Mouse (Mus musculus) G1E-ER4 (cell line): ENCODE measurements around the gene Tdrd5. TPM values are rescaled to one million over a fixed set of nuclear protein-coding genes. Genes with fewer than 3 reads are reported as not detected.

Experiments used
- GATA1 ChIP-seq: IDR thresholded peaks from one replicate; pipeline ENCODE4 v1.8.0; 2012; ENCODE audit warnings: low read length, inconsistent platforms
- polyA plus RNA-seq: library from polyadenylated mRNA; stranded (reverse); fragments of >175 nt; gene quantifications from 2 replicates; pipeline ENCODE4 v1.2.3, GENCODE M21; 2012

The Tdrd5 gene
- not detected in 2 replicates for polyA plus RNA-seq

DNA sequence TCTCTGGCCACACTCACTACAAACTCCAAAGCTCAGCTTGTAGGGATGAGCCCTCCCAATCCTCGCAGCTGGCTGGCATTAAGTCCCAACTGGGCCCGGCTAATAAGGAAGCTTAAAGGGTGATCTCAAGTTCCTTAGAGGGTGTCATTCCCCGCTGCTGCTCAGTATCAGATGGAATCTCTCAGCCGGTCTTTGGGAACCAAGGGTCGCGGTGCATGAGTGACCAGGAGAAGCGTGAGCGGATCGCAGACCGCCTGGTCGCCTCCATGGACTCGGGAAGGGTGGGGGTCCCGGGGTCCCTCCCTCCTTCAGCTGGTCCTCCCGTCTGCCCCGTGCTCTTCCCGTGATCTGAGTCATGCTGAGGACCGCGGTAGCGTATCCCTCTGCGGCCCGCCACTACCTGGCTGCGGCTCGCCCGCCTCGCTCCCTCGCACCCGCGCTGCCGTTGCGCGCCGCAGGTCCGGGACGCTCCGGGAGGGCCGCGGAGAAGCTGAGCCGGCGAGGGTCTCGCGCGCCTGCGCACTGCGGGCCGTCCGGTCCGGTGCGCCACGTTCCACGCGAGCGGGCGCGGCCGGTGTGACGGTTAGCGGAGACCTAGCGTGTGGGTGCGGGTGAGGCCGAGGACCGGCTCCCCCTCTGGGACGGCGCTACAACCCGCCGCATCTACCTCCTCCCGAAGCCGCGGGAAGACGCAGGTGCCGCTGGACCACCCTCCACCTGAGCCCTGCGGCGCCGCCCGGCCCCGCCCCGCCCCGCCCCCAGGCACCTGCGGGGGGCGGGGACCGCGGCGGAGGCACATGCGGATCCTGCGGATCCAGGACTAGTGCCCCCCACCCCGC is at the start of gene Tdrd5:
TSS of gene Tdrd5 (minus strand) at position 754 of the 839 bp plus-strand sequence.
- no peak for TF ChIP-seq GATA1

GRCm38 (mm10) chr1:156352466-156352865 is 49.0 kb upstream of the Tdrd5 start:
- TF ChIP-seq GATA1 = no peak

DNA sequence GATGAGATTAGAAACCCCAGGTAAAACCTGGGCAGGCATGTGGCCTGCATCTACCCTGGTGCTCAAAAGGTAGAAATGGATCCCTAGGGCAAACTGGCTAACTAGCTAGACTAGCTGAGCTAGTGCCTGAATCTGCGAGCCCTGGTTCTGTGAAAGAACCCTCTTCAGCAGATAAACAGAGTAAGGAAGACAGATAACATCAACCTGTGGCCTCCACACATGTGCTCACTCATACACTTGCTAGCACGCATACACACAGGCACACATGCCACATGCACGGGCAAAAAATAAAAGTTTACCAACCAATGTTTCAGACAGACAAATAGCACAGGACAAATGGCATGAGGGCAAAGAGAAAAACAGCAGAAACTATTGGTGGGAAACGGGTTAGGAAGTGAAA is 47.0 kb upstream of the Tdrd5 start:
- no peak for TF ChIP-seq GATA1

DNA sequence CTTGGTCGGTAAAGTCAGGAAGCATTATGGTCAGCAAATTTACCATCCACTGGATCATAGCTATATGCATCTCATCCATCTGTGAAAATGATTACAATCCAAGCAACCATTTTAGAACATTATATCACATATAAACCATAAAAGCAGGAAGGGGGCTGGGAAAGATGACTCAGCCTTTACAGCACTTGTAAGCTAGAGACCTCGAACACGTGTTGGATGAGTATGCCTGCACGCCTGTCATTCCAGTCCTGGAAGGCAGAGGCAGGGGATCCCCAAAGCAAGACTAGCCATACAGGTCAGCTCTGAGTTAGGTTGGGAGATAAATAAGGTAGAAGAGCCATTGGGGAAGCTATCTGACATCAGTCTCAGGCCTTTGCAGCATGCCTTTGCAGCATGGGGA is 45.6 kb upstream of the Tdrd5 start:
- no peak for TF ChIP-seq GATA1

DNA sequence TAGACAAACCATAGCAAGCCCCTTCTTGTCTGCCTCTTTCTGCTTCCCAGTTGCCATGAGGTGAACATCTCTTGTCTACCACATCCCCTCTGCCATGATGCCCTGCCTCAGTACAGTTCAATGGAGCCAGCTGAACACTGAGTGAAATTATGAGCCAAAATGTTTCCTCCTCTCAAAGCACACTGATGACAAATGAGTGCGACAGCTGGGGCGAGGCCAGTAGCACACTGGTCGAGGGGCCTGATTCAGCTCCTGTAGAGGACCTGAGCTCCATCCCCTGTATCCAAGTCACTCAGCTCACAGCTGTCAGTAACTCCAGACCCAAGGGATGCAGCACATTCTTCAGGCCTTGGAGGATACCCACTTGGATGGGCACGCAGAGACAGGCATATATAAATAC is 42.2 kb upstream of the Tdrd5 start:
- no peak for TF ChIP-seq GATA1

DNA sequence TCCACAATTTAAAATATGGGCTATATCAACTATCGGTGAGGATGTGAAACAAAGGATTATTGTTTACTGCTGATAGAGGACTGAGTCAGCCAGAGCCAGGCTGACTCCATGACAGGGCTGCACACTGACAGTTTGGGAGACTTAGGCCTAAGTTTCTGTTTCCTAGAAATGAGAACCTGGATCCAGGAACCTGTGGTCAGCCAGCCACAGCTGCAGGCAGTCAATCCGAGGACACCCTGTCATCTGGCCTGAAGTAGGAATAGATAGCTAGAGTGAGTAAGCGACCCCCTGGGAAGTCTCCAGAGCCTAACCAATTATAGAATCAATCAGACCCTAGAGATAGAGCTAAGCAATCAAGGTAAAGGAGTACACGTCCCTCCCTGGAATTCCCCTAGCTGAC is 41.0 kb upstream of the Tdrd5 start:
- TF ChIP-seq GATA1 = no peak

DNA sequence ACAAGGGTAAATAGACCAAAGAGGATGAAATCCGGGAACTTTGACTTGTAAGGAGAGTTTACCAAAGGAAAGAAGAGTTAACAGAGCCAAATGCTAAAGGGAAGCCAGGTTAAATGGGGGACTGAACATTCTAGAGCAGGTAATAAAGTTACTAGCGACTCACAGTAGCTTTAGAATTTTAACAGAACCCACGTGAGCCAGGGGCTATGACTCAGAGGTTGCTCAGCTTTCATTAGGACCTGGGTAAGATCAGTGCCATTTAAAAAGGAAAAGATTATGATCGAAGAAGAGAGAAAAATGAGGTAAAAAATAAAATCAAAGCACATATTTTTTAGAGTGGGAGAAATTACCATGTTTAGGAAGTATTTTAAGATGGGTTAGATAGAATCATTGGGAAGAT is 37.4 kb upstream of the Tdrd5 start:
- no peak for TF ChIP-seq GATA1

- no peak for TF ChIP-seq GATA1
These were observed 19.7 kb upstream of the Tdrd5 start for GRCm38 (mm10) chr1:156323126-156323525.

DNA sequence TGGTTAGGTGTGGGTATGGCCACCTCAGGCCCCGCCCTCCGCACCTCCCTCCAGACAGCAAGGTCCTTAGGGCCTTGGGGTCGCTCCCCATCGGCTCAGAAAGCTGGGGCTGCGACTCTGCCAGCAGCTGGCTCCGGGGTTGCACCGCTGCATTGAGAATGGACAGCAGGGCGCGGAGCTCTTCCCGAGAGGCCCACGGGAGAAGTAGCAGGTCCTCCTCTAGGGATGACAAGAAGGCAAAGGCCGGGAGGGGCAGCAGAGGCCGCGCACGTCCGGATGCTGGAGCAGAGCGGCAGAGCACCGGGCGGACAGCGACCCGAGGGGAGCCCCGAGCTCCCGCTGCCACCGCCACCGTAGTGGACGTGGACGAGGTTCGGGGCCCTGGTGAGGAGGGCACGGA is 7.2 kb upstream of the Tdrd5 start, which contains the start of gene Nphs2:
TSS of gene Nphs2 (plus strand) at position 98 of the 400 bp plus-strand sequence.
- no peak for TF ChIP-seq GATA1

DNA sequence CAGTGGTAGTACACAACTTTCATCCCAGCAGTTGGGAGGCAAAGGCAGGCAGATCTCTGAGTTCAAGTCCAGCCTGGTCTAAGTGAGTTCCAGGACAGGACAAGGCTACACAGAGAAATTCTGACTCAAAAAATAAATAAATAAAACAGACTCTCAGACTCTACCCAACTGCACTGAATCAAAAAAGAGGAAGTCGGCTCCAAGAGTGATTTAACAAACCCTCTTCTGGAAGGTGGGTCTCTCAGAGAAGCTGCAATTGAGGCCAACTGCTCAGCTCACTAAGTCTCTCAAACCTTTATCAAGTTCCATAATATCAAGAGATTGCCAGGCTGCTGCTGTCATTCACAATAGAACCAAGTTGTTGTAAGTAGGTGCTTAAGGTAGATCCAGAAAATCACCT is 5.1 kb upstream of the Tdrd5 start:
- TF ChIP-seq GATA1 = no peak

GRCm38 (mm10) chr1:156290016-156290415 is 13.4 kb downstream of the Tdrd5 start:
- no peak for TF ChIP-seq GATA1

DNA sequence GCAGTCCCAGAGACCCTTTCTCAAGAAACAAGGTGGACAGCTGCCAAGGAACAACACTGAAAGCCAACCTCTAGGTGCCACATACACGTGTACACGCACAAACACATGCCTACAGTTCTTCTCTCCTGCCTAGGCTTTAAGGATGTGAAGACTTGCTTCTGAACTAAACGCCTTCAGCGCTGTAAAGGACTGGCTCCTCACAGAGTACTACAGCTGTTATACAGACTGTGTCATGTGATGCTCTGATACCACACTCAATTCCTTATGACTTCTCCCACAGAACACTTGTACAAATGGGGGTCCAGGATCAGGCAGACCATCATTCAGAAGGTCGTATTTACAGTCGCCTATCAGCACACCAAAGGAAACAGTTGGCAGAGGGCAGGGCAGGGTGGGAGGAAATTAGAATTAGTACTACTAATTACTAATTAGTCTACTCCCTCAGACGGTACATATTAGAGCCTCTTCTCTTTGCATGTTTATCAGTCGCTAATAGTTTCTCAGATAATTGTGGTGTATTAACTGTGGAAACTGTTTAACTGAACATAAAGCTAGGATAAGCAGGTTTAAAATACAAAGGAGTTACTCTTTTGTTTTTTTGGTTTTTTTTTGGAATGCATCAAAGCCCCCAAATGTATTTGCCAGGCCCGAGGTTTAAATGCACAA is 14.8 kb downstream of the Tdrd5 start:
- TF ChIP-seq GATA1 = no peak

DNA sequence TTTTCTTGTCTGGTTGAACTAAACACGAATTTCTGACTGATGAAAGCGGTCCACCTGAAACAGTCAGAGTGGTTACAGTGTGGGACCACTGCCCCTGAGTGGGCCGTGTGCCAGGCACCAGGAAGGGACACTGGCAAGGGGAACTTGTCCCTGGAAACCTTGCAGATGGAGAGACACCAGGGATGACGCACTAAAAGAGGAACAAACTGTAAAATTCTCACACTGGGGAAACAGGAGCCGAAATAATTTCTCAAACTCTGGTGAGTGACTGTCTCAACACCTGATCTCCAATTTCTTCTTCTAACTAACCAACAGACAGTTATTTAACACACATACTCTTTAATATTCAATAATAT is 17.9 kb downstream of the Tdrd5 start:
- no peak for TF ChIP-seq GATA1

DNA sequence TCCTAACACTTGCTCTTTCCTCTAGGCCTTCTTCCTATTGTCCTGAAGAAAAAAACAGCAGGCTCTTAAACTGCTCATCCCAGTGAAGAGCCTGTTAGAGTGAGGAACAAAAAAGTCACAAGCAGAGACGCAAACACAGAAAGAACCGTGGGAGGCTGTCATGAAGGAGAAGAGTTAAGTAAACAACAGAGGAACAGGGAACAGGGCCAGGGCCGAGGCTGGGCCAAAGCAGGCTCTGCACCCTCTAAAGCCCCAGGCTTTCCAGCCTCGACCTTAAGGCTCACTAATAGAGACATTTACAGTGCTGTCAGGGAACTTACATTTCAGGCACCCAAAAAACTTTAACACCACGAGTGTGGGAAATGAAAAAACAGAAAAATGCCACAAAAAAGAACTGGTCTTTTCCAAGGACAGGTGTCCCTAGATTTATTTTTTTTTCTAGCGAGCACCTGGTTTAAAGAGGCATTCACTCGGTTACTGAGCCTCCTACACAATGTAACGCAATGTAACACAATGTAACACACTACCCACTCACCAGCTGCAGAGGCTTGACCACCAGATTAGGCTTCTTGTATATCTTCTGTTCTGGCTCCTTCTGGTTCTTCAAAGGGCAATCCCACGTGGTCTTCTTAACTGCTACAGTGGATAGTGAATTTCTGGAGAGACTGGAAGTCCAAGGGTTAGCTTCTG is 18.5 kb downstream of the Tdrd5 start:
- TF ChIP-seq GATA1 = no peak

- TF ChIP-seq GATA1 = no peak
These were observed 19.3 kb downstream of the Tdrd5 start for GRCm38 (mm10) chr1:156284207-156284606.

GRCm38 (mm10) chr1:156280131-156280530 is 23.3 kb downstream of the Tdrd5 start:
- no peak for TF ChIP-seq GATA1
